Mouse (Mus musculus) CH12.LX (cell line): ENCODE data around the gene Rnf225.

Source experiments
- CTCF ChIP-seq, 2 experiments: IDR thresholded peaks in 1 of 2; conservative IDR thresholded peaks in 1 of 2; 2 replicates each; pipeline ENCODE4 v1.5.1; 2011 to 2012; ENCODE audit warnings: low read depth in 2 of 2, low read length in 2 of 2, improper control_type of control experiment in 1 of 2, inconsistent platforms in 1 of 2, mild to moderate bottlenecking in 1 of 2, moderate library complexity in 1 of 2
- EP300 ChIP-seq: IDR thresholded peaks from 2 replicates; pipeline ENCODE4 v1.6.1; 2011; ENCODE audit warnings: low read length, improper control_type of control experiment
- POLR2A ChIP-seq: IDR thresholded peaks from 2 replicates; pipeline ENCODE4 v1.6.1; 2011; ENCODE audit warnings: low read depth, mild to moderate bottlenecking, improper control_type of control experiment, low read length
- TBP ChIP-seq: conservative IDR thresholded peaks from 2 replicates; pipeline ENCODE4 v1.6.1; 2011; ENCODE audit warnings: low read depth, low read length, improper control_type of control experiment
- TCF12 ChIP-seq: IDR thresholded peaks from 2 replicates; pipeline ENCODE4 v1.6.1; 2014; ENCODE audit warnings: low read depth, mild to moderate bottlenecking, inconsistent platforms, low read length, improper control_type of control experiment

GRCm38 (mm10) chr7:12927191-12927680, at the start of gene Rnf225:
- TF ChIP-seq POLR2A (peak; percentile 61), CTCF (conservative IDR thresholded peaks at IDR 0.05 in 1 of 2, IDR thresholded peaks at IDR 0.05 in 1 of 2; ENCODE audit: low read depth in 2 of 2, low read length in 2 of 2) (no peak), TCF12 (no peak), TBP (no peak), EP300 (no peak)
